Mouse (Mus musculus) midbrain, embryonic 14.5 days (tissue): Measurements from ENCODE around the gene Ltk. TPM values are rescaled to one million over a fixed set of nuclear protein-coding genes. Genes with fewer than 3 reads are reported as not detected.

Experiments used
- ATAC-seq: fragments of 200-750 bp; cut with Nextera tagmentation; 2 replicates; pipeline ENCODE4 v1.8.0; 2017; ENCODE audit warnings: moderate number of reproducible peaks, moderate library complexity; ENCODE audit not compliant: low FRiP score, low TSS enrichment
- DNase-seq: peaks from one replicate; pipeline ENCODE4 v3.0.0-alpha.2; 2015
- H3K27ac ChIP-seq: fragments of 300-500 bp; sonication (generic); replicated peaks from 2 replicates; pipeline ENCODE4 v1.5.1; 2014; ENCODE audit warnings: mild to moderate bottlenecking, low read depth, low read length, moderate library complexity
- H3K27me3 ChIP-seq: fragments of 300-500 bp; sonication (generic); 2 replicates; pipeline ENCODE4 v1.6.1; 2014; ENCODE audit warnings: low read length, control low read depth, mixed read lengths; ENCODE audit not compliant: control insufficient read depth, insufficient read depth
- H3K36me3 ChIP-seq: fragments of 300-500 bp; sonication (generic); 2 replicates; pipeline ENCODE4 v1.6.1; 2014; ENCODE audit warnings: low read length, control low read depth; ENCODE audit not compliant: control insufficient read depth, insufficient read depth
- H3K4me1 ChIP-seq: fragments of 300-500 bp; sonication (generic); 2 replicates; pipeline ENCODE4 v1.6.1; 2014; ENCODE audit warnings: mild to moderate bottlenecking, antibody characterized with exemption, low read length, control low read depth; ENCODE audit not compliant: control insufficient read depth, insufficient read depth
- H3K4me2 ChIP-seq: fragments of 300-500 bp; sonication (generic); 2 replicates; pipeline ENCODE4 v1.6.1; 2014; ENCODE audit warnings: mild to moderate bottlenecking, low read length, moderate library complexity
- H3K4me3 ChIP-seq: fragments of 300-500 bp; sonication (generic); replicated peaks from 2 replicates; pipeline ENCODE4 v1.5.1; 2014; ENCODE audit warnings: low read depth, low read length
- H3K9ac ChIP-seq: fragments of 300-500 bp; sonication (generic); replicated peaks from 2 replicates; pipeline ENCODE4 v1.6.1; 2014; ENCODE audit warnings: mild to moderate bottlenecking, low read length, moderate library complexity
- H3K9me3 ChIP-seq: fragments of 300-500 bp; sonication (generic); 2 replicates; pipeline ENCODE4 v1.6.1; 2016; ENCODE audit warnings: low read length, control low read depth, mixed read lengths; ENCODE audit not compliant: control insufficient read depth
- WGBS: fragments of 180-500 bp; shearing (Covaris S2); extraction: QIAGEN DNeasy Blood & Tissue Kit; methylation state at CpG from one replicate; pipeline ENCODE4 v1.1.7; 2014; 5-methylcytosine and 5-hydroxymethylcytosine counted together
- polyA plus RNA-seq: library from polyadenylated mRNA; unstranded; fragments of >200 nt; fragmentation: Nextera tagmentation; extraction: Ambion mirVana; gene quantifications from 2 replicates; pipeline ENCODE4 v1.2.1, GENCODE M21; 2014

The Ltk gene
- polyA plus RNA-seq, 1 experiment from 2014 or later, result 1.5 TPM

DNA sequence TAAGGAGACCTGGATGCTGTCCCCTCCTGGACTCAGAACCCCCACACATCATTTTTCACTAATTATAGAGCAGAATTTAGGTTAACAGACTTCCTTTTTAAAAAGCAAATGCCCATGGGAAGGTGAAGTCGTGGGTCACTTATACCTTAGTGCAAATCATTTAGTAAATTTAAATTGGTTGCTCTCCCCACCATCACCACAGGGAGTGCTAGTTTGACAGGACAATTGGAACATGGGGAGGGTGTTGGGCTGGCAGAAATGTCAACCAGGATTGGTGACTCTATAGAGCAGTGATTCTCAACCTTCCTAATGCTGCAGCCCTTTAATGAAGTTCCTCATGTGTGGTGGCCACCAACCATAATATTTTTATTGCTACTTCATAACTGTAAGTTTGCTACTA is 14.9 kb downstream of the Ltk start:
- Histone ChIP-seq H3K27me3 (peaks cover 38% of the 10 kb centered on the region), H3K4me2 (no peak overlapping the region), H3K9ac (no peak overlapping the region), H3K27ac (no peak overlapping the region), H3K4me3 (no peak overlapping the region), H3K4me1 (peaks cover 20% of the 10 kb centered on the region; the same call in 1 of the 2 replicates), H3K9me3 (no peaks in the 10 kb centered on the region), H3K36me3 (no peaks in the 10 kb centered on the region)
- peak; percentile 39 for DNase-seq
- ATAC-seq, result no peak
- 7% methylated on average over 1 of the region's 1 CpGs for WGBS

GRCm38 (mm10) chr2:119744163-119745111 is 15.8 kb downstream of the Ltk start:
- Histone ChIP-seq H3K4me2 (peak overlapping the region; percentile 34), H3K27me3 (peaks cover 38% of the 10 kb centered on the region), H3K9me3 (no peaks in the 10 kb centered on the region), H3K4me3 (peak overlapping the region; percentile 9), H3K9ac (peak overlapping the region; percentile 4; the same call in 1 of the 2 replicates), H3K4me1 (peaks cover 20% of the 10 kb centered on the region; the same call in 1 of the 2 replicates), H3K36me3 (no peaks in the 10 kb centered on the region), H3K27ac (no peak overlapping the region)
- WGBS, result 3% methylated on average over 46 of the region's 46 CpGs
- no peak for ATAC-seq
- peak; percentile 60 for DNase-seq

DNA sequence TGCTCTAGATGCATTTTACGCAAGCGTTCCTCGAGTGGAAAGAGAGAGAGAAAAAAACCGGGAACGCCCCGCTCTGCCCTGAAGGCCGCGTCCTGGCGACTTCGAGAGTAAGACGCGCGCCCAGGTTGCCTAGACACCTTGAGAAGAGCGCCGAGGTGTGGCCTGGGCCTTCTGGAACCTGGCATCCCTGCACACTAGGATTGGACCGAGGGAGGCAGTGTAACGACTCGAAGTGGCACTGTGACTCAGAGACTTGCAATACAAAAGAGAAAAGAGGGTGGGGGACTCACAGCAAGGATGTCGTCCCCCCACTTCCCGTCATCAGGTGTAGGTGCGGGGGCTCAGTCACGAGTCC is 16.4 kb downstream of the Ltk start:
- Histone ChIP-seq H3K4me2 (peak overlapping the region; percentile 34), H3K27ac (no peak overlapping the region), H3K9me3 (no peaks in the 10 kb centered on the region), H3K27me3 (peaks cover 38% of the 10 kb centered on the region), H3K4me3 (peak overlapping the region; percentile 51; the same call in 1 of the 2 replicates), H3K4me1 (peaks cover 20% of the 10 kb centered on the region; the same call in 1 of the 2 replicates), H3K9ac (no peak overlapping the region), H3K36me3 (no peaks in the 10 kb centered on the region)
- no peak for ATAC-seq
- WGBS, result 5% methylated on average over 22 of the region's 22 CpGs
- no peak for DNase-seq

GRCm38 (mm10) chr2:119743176-119743807 is 16.9 kb downstream of the Ltk start:
- Histone ChIP-seq H3K9me3 (no peaks in the 10 kb centered on the region), H3K9ac (peak overlapping the region; percentile 40; the same call in 1 of the 2 replicates), H3K27ac (no peak overlapping the region), H3K27me3 (peaks cover 38% of the 10 kb centered on the region), H3K4me1 (peaks cover 20% of the 10 kb centered on the region; the same call in 1 of the 2 replicates), H3K4me3 (peak overlapping the region; percentile 51), H3K36me3 (no peaks in the 10 kb centered on the region), H3K4me2 (peak overlapping the region; percentile 96)
- DNase-seq, result no peak
- WGBS, result 9% methylated on average over 27 of the region's 31 CpGs
- ATAC-seq, result peak; percentile 12; the same call in 1 of the 2 replicates

DNA sequence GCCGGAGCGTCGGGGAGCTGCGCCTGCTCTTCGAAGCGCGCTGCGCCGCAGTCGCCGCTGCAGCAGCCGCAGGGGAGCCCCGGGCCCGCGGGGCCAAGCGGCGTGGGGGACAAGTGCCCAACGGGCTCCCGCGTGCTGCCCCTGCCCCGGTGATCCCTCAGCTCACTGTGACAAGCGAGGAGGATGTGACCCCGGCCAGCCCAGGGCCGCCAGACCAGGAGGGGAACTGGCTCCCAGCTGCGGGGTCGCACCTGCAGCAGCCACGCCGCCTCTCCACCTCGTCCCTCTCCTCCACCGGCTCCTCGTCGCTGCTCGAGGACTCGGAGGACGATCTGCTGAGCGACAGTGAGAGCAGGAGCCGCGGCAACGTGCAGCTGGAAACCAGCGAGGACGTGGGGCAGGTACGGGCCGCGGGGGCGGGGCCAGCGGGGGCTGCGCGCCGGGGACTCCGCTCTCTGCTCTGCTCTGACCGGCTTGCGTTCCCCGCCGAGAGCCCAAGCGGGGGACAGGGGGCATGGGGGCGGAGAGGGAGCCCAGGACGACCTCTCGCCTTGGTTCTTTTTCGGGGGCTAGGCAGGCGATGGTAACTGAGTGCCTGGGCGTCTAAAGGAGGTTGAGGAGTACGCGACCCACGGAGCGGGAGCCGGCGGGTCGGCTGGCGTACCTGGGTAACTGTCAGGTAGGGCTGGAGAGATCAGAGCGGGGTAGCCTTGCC is 17.6 kb downstream of the Ltk start:
- DNase-seq, result peak; percentile 47

DNA sequence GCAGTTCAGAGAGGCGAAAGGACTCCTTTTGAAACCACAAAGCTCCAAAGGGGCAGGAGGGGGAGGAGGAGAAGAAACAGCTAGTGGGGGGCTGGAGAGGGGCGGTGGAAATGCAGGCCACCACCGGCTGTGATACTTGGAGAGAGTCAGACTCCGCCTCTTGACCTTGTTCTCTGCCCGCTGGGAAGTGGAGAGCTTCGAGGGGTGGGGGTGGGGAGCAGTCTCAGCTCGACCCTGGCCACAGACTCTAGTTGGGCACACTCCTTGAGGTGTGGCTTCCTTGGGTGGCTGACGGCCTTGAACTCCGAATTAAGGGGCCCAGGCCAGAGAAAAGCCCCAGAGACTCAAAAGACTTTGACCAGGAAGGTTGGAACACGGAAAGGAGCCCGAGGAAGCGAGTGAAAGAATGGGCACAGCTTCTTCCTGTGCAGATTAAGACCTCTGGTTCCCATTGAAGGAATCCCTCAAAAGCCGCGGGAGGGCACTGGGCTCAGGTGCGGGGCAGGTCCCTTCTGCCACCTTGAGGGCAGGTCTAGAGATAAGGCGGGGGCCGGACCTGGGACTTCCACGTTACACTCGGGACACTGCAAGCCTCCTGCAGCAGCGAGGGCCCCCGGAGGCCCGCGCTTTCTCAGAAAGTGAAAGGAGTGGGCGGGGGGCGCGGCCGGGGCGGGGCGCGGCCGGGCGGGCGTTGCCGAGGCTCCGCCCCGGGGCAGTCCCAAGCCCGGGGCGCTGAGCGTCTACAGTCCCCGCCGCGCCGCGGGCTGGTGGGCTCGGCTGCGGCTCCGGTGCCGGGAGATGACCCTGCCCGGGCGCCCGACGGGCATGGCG is 18.4 kb downstream of the Ltk start, which contains the start of gene Itpka:
Itpka (plus strand) TSS at position 757 of the 831 bp plus-strand sequence.
- H3K27ac ChIP-seq, result no peak within 1 kb of the TSS
- WGBS, result under 1% methylated on average over 52 of the region's 53 CpGs
- no peaks in the 10 kb centered on the region for H3K36me3 ChIP-seq

More for the DNA sequence above, 17.6 kb downstream of the Ltk start:
- under 1% methylated on average over 70 of the region's 70 CpGs for WGBS
- H3K36me3 ChIP-seq, result no peaks in the 10 kb centered on the region
- peaks cover 20% of the 10 kb centered on the region; the same call in 1 of the 2 replicates for H3K4me1 ChIP-seq
- H3K9ac ChIP-seq, result peak overlapping the region; percentile 40; the same call in 1 of the 2 replicates
- H3K27me3 ChIP-seq, result peaks cover 38% of the 10 kb centered on the region
- H3K4me2 ChIP-seq, result peak overlapping the region; percentile 96
- H3K4me3 ChIP-seq, result peak overlapping the region; percentile 51
- H3K27ac ChIP-seq, result no peak overlapping the region
- no peaks in the 10 kb centered on the region for H3K9me3 ChIP-seq
- ATAC-seq, result peak; percentile 44

GRCm38 (mm10) chr2:119740567-119740966 is 19.7 kb downstream of the Ltk start:
- Histone ChIP-seq H3K27ac (no peak overlapping the region), H3K4me2 (no peak overlapping the region), H3K9ac (no peak overlapping the region), H3K36me3 (0 out of 2 replicates have a peak, but pooled peaks cover 3% of the 10 kb centered on the region), H3K27me3 (peaks cover 33% of the 10 kb centered on the region), H3K4me3 (no peak overlapping the region), H3K9me3 (no peaks in the 10 kb centered on the region), H3K4me1 (peaks cover 20% of the 10 kb centered on the region; the same call in 1 of the 2 replicates)
- DNase-seq (no peak), ATAC-seq (no peak)
- WGBS, result 12% methylated on average over 2 of the region's 2 CpGs

More for the DNA sequence above, 18.4 kb downstream of the Ltk start, which contains the start of gene Itpka:
- Histone ChIP-seq H3K27me3 (peaks cover 38% of the 10 kb centered on the region), H3K9ac (peak within 1 kb of the TSS; percentile 40; the same call in 1 of the 2 replicates), H3K4me3 (peak within 1 kb of the TSS; percentile 51), H3K4me1 (peaks cover 20% of the 10 kb centered on the region; the same call in 1 of the 2 replicates), H3K9me3 (no peaks in the 10 kb centered on the region), H3K4me2 (peak within 1 kb of the TSS; percentile 96)
- peak; percentile 76 for DNase-seq
- peak; percentile 44; the same call in 1 of the 2 replicates for ATAC-seq
